Mouse (Mus musculus): Measurements from ENCODE around the gene P3h4.

- TF ChIP-seq CTCF (IDR thresholded peaks at IDR 0.05; ENCODE audit: control insufficient read depth, insufficient read depth, insufficient read length) (no peak), MYOD1 (IDR thresholded peaks at IDR 0.05; ENCODE audit: control insufficient read depth, insufficient read length, low read depth) (no peak), USF1 (IDR thresholded peaks at IDR 0.05; ENCODE audit: low read depth) (no peak), MYOG (IDR thresholded peaks at IDR 0.05; ENCODE audit: control insufficient read depth, extremely low read depth, insufficient read length) (no peak), CEBPB (IDR thresholded peaks at IDR 0.05; ENCODE audit: low read depth) (no peak), FOSL1 (IDR thresholded peaks at IDR 0.05; ENCODE audit: insufficient read depth, low read length, poor library complexity, severe bottlenecking) (no peak), MAX (IDR thresholded peaks at IDR 0.05) (no peak)
These were observed 5.0 kb downstream of the P3h4 start for GRCm38 (mm10) chr11:100409686-100410085.

All from C2C12 (cell line).